Mouse (Mus musculus): ENCODE measurements around the gene Gps1. TPM values are rescaled to one million over a fixed set of nuclear protein-coding genes. Genes with fewer than 3 reads are reported as not detected.
A peak's percentile ranks its signal among the peaks of the same experiment; 100 is the strongest.
"Not testable (repeated sequence)": the region's sequence is repeated elsewhere in the genome, so short reads cannot be mapped to it uniquely, and the experiment has no call there.

Gps1 gene
- polyA plus RNA-seq, 1 experiment from 2014 or later: 241 TPM

DNA sequence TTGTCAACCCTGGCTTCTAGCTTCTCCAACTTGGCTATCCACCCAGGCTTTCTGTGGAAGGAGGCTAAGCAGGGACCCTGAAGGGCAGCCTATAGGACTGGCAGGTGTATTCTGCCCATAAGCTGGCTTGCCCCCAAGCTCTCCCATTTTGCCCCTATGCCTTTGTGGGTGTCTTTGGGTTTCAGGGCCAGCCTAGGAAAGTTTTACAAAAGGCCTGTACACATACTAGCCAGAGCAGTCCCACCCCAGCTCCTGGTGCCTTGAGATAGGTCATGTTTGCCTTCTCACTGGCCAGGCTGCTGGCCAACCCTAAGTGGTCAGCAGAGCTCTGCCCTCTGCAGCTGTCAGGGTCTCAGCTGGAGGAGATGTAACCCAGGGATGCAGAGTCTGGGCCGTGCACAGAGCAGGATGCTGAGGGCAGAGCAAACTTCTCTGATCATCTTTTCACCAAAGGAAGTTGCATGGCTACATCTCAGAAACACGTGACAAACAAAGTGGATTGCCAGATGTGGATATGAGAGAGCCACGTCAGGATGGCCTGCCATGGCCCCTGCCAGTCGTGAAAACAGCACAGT, 41.3 kb downstream of the Gps1 start:
- Histone ChIP-seq H3K27me3 (no peaks in the 10 kb centered on the region), H3K4me3 (peak overlapping the region; percentile 98), H3K4me1 (peaks cover 35% of the 10 kb centered on the region), H3K9ac (peak overlapping the region; percentile 97), H3K36me3 (peaks cover 27% of the 10 kb centered on the region), H3K4me2 (replicated peaks) (peak overlapping the region; percentile 98), H3K27ac (peak overlapping the region; percentile 97), H3K9me3 (no peaks in the 10 kb centered on the region)
- 25% methylated on average over 4 of the region's 4 CpGs for WGBS
- ATAC-seq (ENCODE audit: low FRiP score, low read depth): no peak

DNA sequence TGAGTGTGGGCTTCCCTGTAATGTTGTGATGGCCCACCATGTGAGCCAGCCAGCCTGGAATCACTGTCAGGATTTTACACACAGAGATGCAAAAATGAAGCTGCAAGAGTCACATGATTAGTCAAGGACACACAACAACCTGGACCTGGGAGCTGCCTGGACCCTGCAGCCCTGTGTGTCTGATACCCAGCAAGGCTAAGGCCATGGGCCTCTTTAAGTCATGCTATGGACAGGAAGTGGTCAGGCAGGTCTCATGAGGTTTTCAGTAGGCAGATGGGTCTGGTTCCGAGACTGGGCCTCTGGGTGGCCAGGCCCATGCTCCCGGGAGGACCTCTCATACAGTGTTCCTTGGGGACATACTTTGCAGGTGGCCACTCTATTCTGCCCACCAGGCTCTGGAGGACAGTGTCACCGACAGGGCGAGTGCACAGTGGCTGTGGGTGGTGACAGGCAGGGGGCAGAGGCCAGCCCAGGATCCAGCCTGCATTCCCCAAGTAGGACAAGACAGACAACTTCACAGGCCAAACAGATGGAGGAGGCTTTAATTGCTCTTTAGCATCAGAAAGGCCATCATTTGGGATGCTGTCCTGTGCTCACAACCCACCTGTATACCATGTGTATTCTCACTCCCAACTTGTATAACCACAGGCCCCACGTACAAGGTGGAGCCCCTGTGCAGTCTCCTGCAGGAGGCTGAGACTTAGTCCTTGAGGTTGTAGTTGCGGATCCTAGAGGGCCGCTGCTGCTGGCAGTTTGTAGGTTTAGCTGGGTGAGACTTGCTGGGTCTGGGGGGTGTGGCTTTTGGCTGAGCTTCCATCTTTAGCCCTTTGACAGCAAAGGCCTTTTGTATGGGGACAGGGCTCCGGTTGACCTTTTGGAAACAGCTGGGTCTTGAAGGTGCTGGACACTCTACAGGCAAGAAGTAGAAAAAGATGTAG, 42.2 kb downstream of the Gps1 start:
- Histone ChIP-seq H3K27ac (peak overlapping the region; percentile 97), H3K36me3 (peaks cover 18% of the 10 kb centered on the region), H3K27me3 (no peaks in the 10 kb centered on the region), H3K4me3 (no peak overlapping the region), H3K9ac (peak overlapping the region; percentile 97; the same call in 1 of the 2 replicates), H3K9me3 (no peaks in the 10 kb centered on the region), H3K4me1 (peaks cover 32% of the 10 kb centered on the region), H3K4me2 (replicated peaks) (no peak overlapping the region)
- WGBS: 88% methylated on average over 8 of the region's 8 CpGs
- no peak for ATAC-seq (ENCODE audit: low FRiP score, low read depth)

DNA sequence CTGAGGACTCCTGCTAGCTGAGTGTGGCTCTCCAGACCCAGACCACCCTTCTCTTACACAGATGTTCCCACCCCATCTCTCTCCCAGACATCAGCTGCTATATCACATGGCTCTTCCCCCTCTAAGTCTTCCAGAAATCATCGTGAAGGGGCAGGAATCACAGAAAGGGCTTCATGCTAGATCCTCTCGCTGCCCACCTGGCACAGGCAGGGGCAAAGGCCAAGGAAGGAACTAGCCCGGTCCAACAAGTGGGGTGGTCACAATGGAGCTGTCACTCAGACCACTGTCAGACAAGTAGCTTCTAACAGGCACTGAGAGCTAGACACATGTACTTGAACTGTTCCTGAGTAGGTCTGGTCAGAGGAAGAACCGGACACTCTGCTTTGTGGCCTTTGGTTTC, 44.3 kb downstream of the Gps1 start:
- 83% methylated on average over 4 of the region's 4 CpGs for WGBS
- H3K36me3 ChIP-seq: peaks cover 7% of the 10 kb centered on the region; the same call in 1 of the 2 replicates
- no peaks in the 10 kb centered on the region for H3K9me3 ChIP-seq
- no peaks in the 10 kb centered on the region for H3K27me3 ChIP-seq
- H3K9ac ChIP-seq: 0 out of 2 replicates have a peak overlapping the region, but pooled peaks have one; percentile 10
- no peak overlapping the region for H3K4me2 ChIP-seq (replicated peaks)
- no peak overlapping the region for H3K4me3 ChIP-seq
- peaks cover 13% of the 10 kb centered on the region for H3K4me1 ChIP-seq
- no peak for ATAC-seq (ENCODE audit: low FRiP score, low read depth)
- no peak overlapping the region for H3K27ac ChIP-seq

DNA sequence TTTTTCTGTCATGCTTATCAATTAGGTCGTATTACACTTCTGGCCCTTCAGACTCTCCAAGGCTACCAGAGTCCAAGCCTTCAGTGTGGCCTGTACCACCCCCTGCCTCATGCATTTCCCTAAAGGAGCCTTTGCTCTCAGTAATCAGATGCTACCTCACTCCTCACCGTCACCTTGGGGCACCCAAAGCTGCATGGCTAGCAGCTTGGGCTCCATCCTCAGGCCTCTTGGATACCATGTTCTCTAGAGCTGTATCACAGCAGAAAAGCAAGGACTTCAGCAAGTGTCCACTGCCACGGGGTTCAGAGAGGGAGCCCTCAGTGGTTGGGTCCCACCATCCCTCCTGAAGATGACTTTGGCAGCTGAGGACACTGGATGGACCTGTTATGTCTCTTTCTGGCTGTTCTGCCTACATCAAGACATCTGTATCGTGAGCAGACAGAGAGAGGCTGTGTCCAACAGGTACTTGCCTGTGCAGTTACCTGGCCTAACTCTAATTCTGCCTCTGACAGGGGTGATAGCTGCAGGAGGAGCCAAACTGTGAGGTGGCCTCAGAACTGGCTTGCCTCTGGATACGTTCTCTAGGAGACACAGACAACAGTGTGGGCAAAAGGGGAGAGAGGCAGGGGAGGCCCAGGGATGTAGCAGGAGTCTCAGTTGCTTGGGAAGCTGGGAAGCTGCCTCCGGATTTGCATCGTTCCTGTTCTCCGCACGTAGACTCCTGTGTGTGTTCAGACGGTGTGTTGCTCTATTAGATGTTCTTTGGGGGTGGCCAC, 45.9 kb downstream of the Gps1 start:
- peak overlapping the region; percentile 31; the same call in 1 of the 2 replicates for H3K9ac ChIP-seq
- WGBS: 83% methylated on average over 10 of the region's 10 CpGs
- H3K4me2 ChIP-seq (replicated peaks): no peak overlapping the region
- no peaks in the 10 kb centered on the region for H3K9me3 ChIP-seq
- H3K4me1 ChIP-seq: peaks cover 13% of the 10 kb centered on the region
- H3K36me3 ChIP-seq: peaks cover 7% of the 10 kb centered on the region; the same call in 1 of the 2 replicates
- no peaks in the 10 kb centered on the region for H3K27me3 ChIP-seq
- ATAC-seq (ENCODE audit: low FRiP score, low read depth): no peak
- H3K27ac ChIP-seq: no peak overlapping the region
- no peak overlapping the region for H3K4me3 ChIP-seq

DNA sequence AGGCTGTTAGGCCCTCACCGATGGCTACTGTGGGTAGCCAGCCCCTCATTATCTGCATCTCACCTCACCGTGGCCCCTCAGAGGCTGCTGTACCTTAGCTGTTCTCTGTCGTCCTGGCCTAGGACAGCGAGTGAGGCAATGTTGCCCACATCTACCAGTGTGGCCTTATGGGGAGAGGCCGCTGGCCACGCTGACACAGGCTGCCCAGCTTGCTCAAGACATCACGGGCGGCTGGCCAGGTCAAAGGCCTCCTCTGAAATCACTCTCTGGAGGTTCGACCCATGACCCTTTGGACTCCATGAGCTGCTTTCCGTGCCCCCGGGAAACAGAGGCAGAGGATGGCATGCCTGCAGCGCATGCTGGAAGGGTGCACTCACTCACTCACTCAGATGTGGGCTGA, 46.6 kb downstream of the Gps1 start:
- H3K36me3 ChIP-seq: peaks cover 7% of the 10 kb centered on the region; the same call in 1 of the 2 replicates
- H3K9ac ChIP-seq: peak overlapping the region; percentile 25; the same call in 1 of the 2 replicates
- H3K4me2 ChIP-seq (replicated peaks): no peak overlapping the region
- 86% methylated on average over 12 of the region's 12 CpGs for WGBS
- no peak overlapping the region for H3K27ac ChIP-seq
- no peak overlapping the region for H3K4me3 ChIP-seq
- H3K4me1 ChIP-seq: peaks cover 6% of the 10 kb centered on the region
- H3K9me3 ChIP-seq: no peaks in the 10 kb centered on the region
- H3K27me3 ChIP-seq: no peaks in the 10 kb centered on the region
- ATAC-seq (ENCODE audit: low FRiP score, low read depth): no peak

DNA sequence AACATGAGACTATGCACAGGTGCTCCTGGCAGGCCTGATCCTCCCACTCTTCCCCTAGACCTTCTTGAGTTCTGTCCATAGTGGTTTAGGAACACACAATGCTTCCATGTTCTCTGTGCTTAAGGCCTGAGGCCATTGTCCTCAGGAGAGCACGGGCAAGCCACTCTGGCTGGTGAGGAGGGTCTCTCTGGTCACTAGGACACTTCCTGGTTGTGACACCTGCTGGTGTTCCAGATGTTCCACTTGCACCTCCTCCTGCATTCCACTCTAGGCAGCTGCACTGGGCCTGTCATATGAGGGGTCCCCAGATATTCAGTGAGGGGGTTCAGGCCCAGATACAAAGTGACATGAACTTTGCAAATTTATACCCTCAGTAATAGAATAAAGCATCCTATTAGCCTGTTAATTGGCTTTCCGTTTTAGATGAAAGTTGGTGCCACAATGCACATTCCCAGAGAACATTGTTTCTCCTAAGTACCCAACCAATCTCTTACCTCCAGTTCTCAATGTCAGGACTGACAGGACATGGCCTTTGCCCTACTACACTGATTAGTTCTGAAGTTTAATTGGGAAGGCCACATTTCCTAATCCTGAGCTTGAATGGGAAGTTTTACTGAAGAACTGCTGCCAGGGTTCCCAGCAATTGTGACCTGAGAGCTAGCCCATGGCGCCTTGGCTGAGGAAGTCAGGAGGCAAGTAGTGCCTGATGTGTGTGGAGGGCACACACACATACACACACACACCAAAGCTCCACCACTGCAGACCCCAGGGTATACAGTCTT, 47.8 kb downstream of the Gps1 start:
- no peak for ATAC-seq (ENCODE audit: low FRiP score, low read depth)
- 76% methylated on average over 3 of the region's 3 CpGs for WGBS
- H3K4me3 ChIP-seq: no peak overlapping the region

DNA sequence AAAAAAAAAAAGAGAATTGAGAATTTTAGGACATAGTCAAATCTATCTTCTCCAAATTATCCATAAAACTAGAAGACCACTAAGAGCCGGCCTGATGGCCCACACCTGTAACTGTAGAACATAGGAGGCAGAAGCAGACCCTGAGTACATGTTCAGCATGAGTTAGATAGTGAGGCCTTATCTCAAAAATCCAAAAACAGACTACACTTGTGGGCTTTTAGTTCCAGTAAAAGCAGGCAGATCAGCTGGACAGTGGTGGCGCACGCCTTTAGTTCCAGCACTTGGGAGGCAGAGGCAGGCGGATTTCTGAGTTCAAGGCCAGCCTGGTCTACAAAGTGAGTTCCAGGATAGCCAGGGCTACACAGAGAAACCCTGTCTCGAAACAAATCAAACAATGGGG, 48.9 kb downstream of the Gps1 start:
- not testable (repeated sequence) for H3K4me1 ChIP-seq; H3K27ac ChIP-seq; ATAC-seq (ENCODE audit: low FRiP score, low read depth); H3K9me3 ChIP-seq; H3K36me3 ChIP-seq; H3K9ac ChIP-seq; H3K4me2 ChIP-seq (replicated peaks); H3K27me3 ChIP-seq; H3K4me3 ChIP-seq
- 94% methylated on average over 5 of the region's 5 CpGs for WGBS

More for the DNA sequence above, 47.8 kb downstream of the Gps1 start:
- Histone ChIP-seq H3K27me3 (no peaks in the 10 kb centered on the region), H3K4me1 (no peaks in the 10 kb centered on the region), H3K4me2 (replicated peaks) (no peak overlapping the region), H3K9me3 (no peaks in the 10 kb centered on the region), H3K36me3 (no peaks in the 10 kb centered on the region; the same call in 1 of the 2 replicates), H3K9ac (no peak overlapping the region), H3K27ac (no peak overlapping the region)

DNA sequence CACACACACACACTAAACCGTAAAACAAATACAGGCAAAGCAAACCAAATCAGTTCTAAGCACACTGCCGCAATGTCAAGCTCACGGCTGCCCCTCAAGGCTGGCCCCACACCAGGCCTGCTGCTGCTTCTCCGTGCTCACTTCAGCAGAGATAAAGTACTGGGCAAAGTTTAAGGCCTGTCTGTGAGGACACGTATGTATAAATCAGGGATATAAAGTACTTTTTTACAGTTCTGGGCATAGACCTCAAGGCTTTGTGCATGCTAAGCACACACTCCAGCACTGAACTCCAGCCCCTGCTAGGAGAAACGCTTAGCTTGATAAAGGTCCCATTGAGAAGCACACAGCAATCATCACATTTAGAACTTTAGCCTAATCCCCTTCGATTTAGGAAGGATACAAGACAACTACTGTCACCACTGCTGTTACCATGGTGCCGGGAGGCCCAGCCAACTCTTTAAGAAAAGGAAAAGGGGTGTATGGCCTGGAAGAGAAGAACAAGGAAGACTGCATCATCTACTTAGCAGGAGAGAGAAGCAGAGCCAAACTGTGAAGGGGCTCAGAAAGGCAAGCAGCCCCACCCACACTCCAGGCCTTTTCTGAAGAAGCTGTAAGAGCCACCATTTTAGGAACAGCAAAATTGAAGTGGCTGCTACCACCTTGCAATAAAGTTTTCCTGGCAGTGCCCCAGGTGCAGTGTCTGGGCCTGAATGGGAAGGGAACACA, 49.6 kb downstream of the Gps1 start:
- no peak for ATAC-seq (ENCODE audit: low FRiP score, low read depth)
- peak overlapping the region; percentile 44; the same call in 1 of the 2 replicates for H3K27ac ChIP-seq

More for the DNA sequence above, 49.6 kb downstream of the Gps1 start:
- WGBS: 68% methylated on average over 8 of the region's 8 CpGs
- no peak overlapping the region for H3K4me2 ChIP-seq (replicated peaks)
- H3K27me3 ChIP-seq: no peaks in the 10 kb centered on the region
- no peak overlapping the region for H3K4me3 ChIP-seq
- no peaks in the 10 kb centered on the region for H3K9me3 ChIP-seq
- H3K4me1 ChIP-seq: no peaks in the 10 kb centered on the region
- H3K36me3 ChIP-seq: no peaks in the 10 kb centered on the region; the same call in 1 of the 2 replicates
- H3K9ac ChIP-seq: no peak overlapping the region
